In the genomic region with DNA sequence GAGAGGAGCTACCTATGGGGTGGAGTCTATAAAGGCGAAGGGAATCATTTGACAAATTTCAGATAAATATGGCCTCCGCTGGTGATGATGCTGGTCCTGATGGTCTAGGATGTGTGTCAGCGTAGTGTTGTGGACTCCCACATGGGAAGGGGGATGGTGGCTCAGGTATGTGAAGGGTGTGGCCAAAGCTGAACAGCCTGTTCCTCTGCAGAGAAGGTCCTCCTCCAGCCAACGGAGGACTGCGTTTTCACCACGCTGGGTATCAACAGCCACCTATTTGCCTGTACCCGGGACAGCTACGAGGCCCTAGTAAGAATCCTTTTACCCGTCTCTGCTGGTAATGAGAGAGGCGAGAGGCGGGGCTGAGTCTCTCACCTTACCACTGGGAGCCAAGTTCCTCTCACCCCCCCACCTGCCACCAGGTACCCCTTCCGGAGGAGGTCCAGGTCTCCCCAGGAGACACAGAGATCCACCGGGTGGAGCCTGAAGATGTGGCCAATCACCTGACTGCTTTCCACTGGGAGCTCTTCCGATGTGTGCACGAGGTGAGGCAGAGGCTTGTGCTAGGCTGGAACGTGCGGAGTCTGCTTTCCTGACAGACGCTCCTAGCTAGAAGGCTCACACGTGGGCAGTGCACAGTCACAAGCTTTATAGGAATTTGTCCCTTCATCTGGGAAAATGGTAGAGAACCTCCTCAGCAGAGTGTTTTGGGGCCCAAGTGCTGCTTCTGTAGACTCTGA, we compare ENCODE assay signal across 13 mouse cellular contexts. TPM values are rescaled to one million over a fixed set of nuclear protein-coding genes. Genes with fewer than 3 reads are reported as not detected.
"Had no signal": no experiment of that assay in that cellular context is flagged by ENCODE, and none has a peak within 500 bp of the region (broad histone marks: within the 10 kb centered on the region; RNA-seq: fewer than 3 reads in every experiment).

No protein-coding gene starts in this region.

- H3K27ac ChIP-seq: kidney, postnatal 0 days; limb, embryonic 13.5 days; liver, embryonic 14.5 days; midbrain, embryonic 15.5 days; neural tube, embryonic 12.5 days; stomach, postnatal 0 days had no signal

- H3K4me3 ChIP-seq: limb, embryonic 13.5 days; midbrain, embryonic 15.5 days; neural tube, embryonic 12.5 days had no signal

- DNase-seq: kidney, adult 11 months; kidney, adult 9 months; kidney, postnatal 4 days; lung, adult 18-20 months; lung, postnatal 36 days; right cerebral cortex, postnatal 14 days had no signal

RNA-seq across cellular contexts. Expression of gene Rapgefl1, which starts 10.4 kb away (rescaled TPM):
- total RNA-seq: monocyte, adult 5-6 weeks had no signal
